Mouse (Mus musculus): ENCODE data around the gene Anks1. TPM values are rescaled to one million over a fixed set of nuclear protein-coding genes. Genes with fewer than 3 reads are reported as not detected.

The Anks1 gene
- polyA plus RNA-seq (2014; fragmentation: Nextera tagmentation; extraction: Ambion mirVana), result 35.5 and 43.6 TPM in 2 replicates

DNA sequence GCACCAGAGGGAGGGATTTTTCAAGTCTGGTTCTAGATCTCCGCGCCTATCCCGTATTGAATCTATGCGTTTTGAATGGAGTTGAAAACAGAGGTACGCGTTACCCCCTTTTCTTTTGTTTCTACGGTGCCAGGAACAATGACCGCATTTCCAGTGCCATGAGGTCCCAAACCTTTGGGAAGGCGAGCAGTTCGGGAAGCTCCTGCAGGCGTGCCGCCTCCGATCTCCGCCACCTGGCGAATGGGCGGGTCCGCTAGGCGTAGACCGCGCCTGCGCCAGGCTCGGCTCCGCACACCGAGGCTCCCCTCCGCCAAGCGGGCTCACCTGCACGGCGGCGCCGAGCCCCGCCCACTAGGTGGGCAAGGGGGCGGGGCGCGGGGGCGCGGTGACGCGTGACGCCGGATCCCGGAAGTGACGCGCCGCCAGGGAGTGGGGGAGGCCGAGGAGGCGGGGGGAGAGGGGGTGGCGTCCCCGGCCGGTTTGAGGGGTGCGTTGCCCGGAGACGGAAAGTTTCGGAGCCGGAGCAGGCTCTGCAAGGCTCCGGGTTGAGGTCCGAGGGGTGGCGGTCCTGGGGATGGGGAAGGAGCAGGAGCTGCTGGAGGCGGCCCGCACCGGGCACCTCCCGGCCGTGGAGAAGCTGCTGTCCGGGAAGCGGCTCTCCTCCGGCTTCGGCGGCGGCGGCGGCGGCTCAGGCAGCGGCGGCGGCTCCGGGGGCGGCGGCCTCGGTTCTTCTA lies at the start of gene Anks1:
Gene Anks1 (plus strand): TSS at position 419 of the 734 bp plus-strand sequence.
- peak within 1 kb of the TSS; percentile 74 for H3K4me3 ChIP-seq (ENCODE audit: low read depth, low read length)
- no peaks in the 10 kb centered on the region for H3K27me3 ChIP-seq (ENCODE audit: control insufficient read depth, insufficient read depth, low read length)
- H3K4me2 ChIP-seq (replicated peaks; ENCODE audit: low read depth, low read length), result peak within 1 kb of the TSS; percentile 91
- under 1% methylated on average over 62 of the region's 78 CpGs for WGBS
- peak within 1 kb of the TSS; percentile 89 for H3K9ac ChIP-seq (ENCODE audit: low read depth, low read length)
- H3K36me3 ChIP-seq (ENCODE audit: control insufficient read depth, insufficient read depth, low read length), result peaks cover 6% of the 10 kb centered on the region; the same call in 1 of the 2 replicates
- no peaks in the 10 kb centered on the region; the same call in 1 of the 2 replicates for H3K4me1 ChIP-seq (replicated peaks; ENCODE audit: control insufficient read depth, insufficient read depth, low read length)
- peak; percentile 81 for ATAC-seq (ENCODE audit: low FRiP score)
- no peaks in the 10 kb centered on the region for H3K9me3 ChIP-seq (ENCODE audit: control insufficient read depth, low read length)
- peak; percentile 91 for DNase-seq (ENCODE audit: low spot score)
- H3K27ac ChIP-seq (ENCODE audit: low read depth, low read length), result peak within 1 kb of the TSS; percentile 62

- 80% methylated on average over 2 of the region's 2 CpGs for WGBS
- ATAC-seq (ENCODE audit: low FRiP score), result no peak
Measured at GRCm38 (mm10) chr17:27865461-27865860, 43.6 kb upstream of the Anks1 start.

GRCm38 (mm10) chr17:27866737-27867136 lies 42.4 kb upstream of the Anks1 start:
- H3K9ac ChIP-seq (ENCODE audit: low read depth, low read length), result no peak overlapping the region
- H3K4me2 ChIP-seq (replicated peaks; ENCODE audit: low read depth, low read length), result no peak overlapping the region
- no peak overlapping the region for H3K27ac ChIP-seq (ENCODE audit: low read depth, low read length)
- no peaks in the 10 kb centered on the region for H3K27me3 ChIP-seq (ENCODE audit: control insufficient read depth, insufficient read depth, low read length)
- no peaks in the 10 kb centered on the region for H3K9me3 ChIP-seq (ENCODE audit: control insufficient read depth, low read length)
- H3K4me1 ChIP-seq (replicated peaks; ENCODE audit: control insufficient read depth, insufficient read depth, low read length), result no peaks in the 10 kb centered on the region
- DNase-seq (ENCODE audit: low spot score) (no peak), ATAC-seq (ENCODE audit: low FRiP score) (no peak)
- WGBS, result 95% methylated on average over 4 of the region's 4 CpGs
- no peak overlapping the region for H3K4me3 ChIP-seq (ENCODE audit: low read depth, low read length)
- H3K36me3 ChIP-seq (ENCODE audit: control insufficient read depth, insufficient read depth, low read length), result no peaks in the 10 kb centered on the region

More at GRCm38 (mm10) chr17:27865461-27865860, 43.6 kb upstream of the Anks1 start:
- no peak overlapping the region for H3K4me3 ChIP-seq (ENCODE audit: low read depth, low read length)
- no peak overlapping the region for H3K27ac ChIP-seq (ENCODE audit: low read depth, low read length)
- H3K9ac ChIP-seq (ENCODE audit: low read depth, low read length), result no peak overlapping the region
- no peak for DNase-seq (ENCODE audit: low spot score)
- no peaks in the 10 kb centered on the region for H3K9me3 ChIP-seq (ENCODE audit: control insufficient read depth, low read length)
- H3K36me3 ChIP-seq (ENCODE audit: control insufficient read depth, insufficient read depth, low read length), result no peaks in the 10 kb centered on the region
- no peaks in the 10 kb centered on the region for H3K4me1 ChIP-seq (replicated peaks; ENCODE audit: control insufficient read depth, insufficient read depth, low read length)
- no peak overlapping the region for H3K4me2 ChIP-seq (replicated peaks; ENCODE audit: low read depth, low read length)
- H3K27me3 ChIP-seq (ENCODE audit: control insufficient read depth, insufficient read depth, low read length), result no peaks in the 10 kb centered on the region

GRCm38 (mm10) chr17:27871851-27872250 lies 37.3 kb upstream of the Anks1 start:
- DNase-seq (ENCODE audit: low spot score) (no peak), ATAC-seq (ENCODE audit: low FRiP score) (no peak)
- Histone ChIP-seq H3K4me1 (replicated peaks; ENCODE audit: control insufficient read depth, insufficient read depth, low read length) (no peaks in the 10 kb centered on the region), H3K9ac (ENCODE audit: low read depth, low read length) (no peak overlapping the region), H3K27me3 (ENCODE audit: control insufficient read depth, insufficient read depth, low read length) (no peaks in the 10 kb centered on the region), H3K4me2 (replicated peaks; ENCODE audit: low read depth, low read length) (no peak overlapping the region), H3K9me3 (ENCODE audit: control insufficient read depth, low read length) (no peaks in the 10 kb centered on the region), H3K36me3 (ENCODE audit: control insufficient read depth, insufficient read depth, low read length) (no peaks in the 10 kb centered on the region), H3K4me3 (ENCODE audit: low read depth, low read length) (no peak overlapping the region), H3K27ac (ENCODE audit: low read depth, low read length) (no peak overlapping the region)
- WGBS, result 89% methylated on average over 3 of the region's 3 CpGs

GRCm38 (mm10) chr17:27873583-27873982 lies 35.5 kb upstream of the Anks1 start:
- H3K27me3 ChIP-seq (ENCODE audit: control insufficient read depth, insufficient read depth, low read length), result no peaks in the 10 kb centered on the region

GRCm38 (mm10) chr17:27874510-27874909 lies 34.6 kb upstream of the Anks1 start:
- 77% methylated on average over 5 of the region's 5 CpGs for WGBS
- H3K4me3 ChIP-seq (ENCODE audit: low read depth, low read length), result no peak overlapping the region
- no peak overlapping the region for H3K9ac ChIP-seq (ENCODE audit: low read depth, low read length)
- no peak for DNase-seq (ENCODE audit: low spot score)
- H3K27me3 ChIP-seq (ENCODE audit: control insufficient read depth, insufficient read depth, low read length), result no peaks in the 10 kb centered on the region
- no peak overlapping the region for H3K27ac ChIP-seq (ENCODE audit: low read depth, low read length)
- H3K36me3 ChIP-seq (ENCODE audit: control insufficient read depth, insufficient read depth, low read length), result no peaks in the 10 kb centered on the region
- H3K9me3 ChIP-seq (ENCODE audit: control insufficient read depth, low read length), result no peaks in the 10 kb centered on the region
- ATAC-seq (ENCODE audit: low FRiP score), result no peak
- H3K4me1 ChIP-seq (replicated peaks; ENCODE audit: control insufficient read depth, insufficient read depth, low read length), result no peaks in the 10 kb centered on the region
- H3K4me2 ChIP-seq (replicated peaks; ENCODE audit: low read depth, low read length), result no peak overlapping the region

More at GRCm38 (mm10) chr17:27873583-27873982, 35.5 kb upstream of the Anks1 start:
- Histone ChIP-seq H3K9me3 (ENCODE audit: control insufficient read depth, low read length) (no peaks in the 10 kb centered on the region), H3K4me2 (replicated peaks; ENCODE audit: low read depth, low read length) (no peak overlapping the region), H3K4me1 (replicated peaks; ENCODE audit: control insufficient read depth, insufficient read depth, low read length) (no peaks in the 10 kb centered on the region), H3K36me3 (ENCODE audit: control insufficient read depth, insufficient read depth, low read length) (no peaks in the 10 kb centered on the region), H3K4me3 (ENCODE audit: low read depth, low read length) (no peak overlapping the region), H3K9ac (ENCODE audit: low read depth, low read length) (no peak overlapping the region), H3K27ac (ENCODE audit: low read depth, low read length) (no peak overlapping the region)
- DNase-seq (ENCODE audit: low spot score) (no peak), ATAC-seq (ENCODE audit: low FRiP score) (no peak)
- 74% methylated on average over 3 of the region's 3 CpGs for WGBS

DNA sequence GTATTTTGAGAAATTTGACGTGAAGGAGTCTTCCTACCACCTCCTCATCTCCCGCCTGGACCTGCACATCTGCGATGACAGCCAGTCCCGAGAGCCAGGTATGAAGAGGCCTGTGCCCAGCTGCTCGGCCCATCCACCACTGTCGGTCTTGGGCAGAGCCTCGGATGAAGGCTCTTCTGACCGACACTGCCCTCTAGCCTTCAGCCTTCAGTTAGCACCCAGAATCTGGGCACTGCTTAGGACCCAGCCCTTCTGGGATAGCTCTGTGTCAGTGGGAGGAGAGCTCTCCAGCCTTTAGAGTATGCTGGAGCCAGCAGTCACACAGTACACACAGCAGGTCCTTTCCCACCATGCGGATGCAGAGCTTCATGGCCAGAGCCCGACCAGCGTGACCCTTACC lies 27.6 kb upstream of the Anks1 start:
- no peaks in the 10 kb centered on the region for H3K27me3 ChIP-seq (ENCODE audit: control insufficient read depth, insufficient read depth, low read length)
- 0 out of 2 replicates have a peak, but pooled peaks cover 8% of the 10 kb centered on the region for H3K36me3 ChIP-seq (ENCODE audit: control insufficient read depth, insufficient read depth, low read length)
- peak; percentile 27 for DNase-seq (ENCODE audit: low spot score)
- WGBS, result 68% methylated on average over 11 of the region's 11 CpGs
- no peak overlapping the region for H3K4me2 ChIP-seq (replicated peaks; ENCODE audit: low read depth, low read length)
- H3K27ac ChIP-seq (ENCODE audit: low read depth, low read length), result no peak overlapping the region
- no peak overlapping the region for H3K4me3 ChIP-seq (ENCODE audit: low read depth, low read length)
- H3K9ac ChIP-seq (ENCODE audit: low read depth, low read length), result no peak overlapping the region
- no peak for ATAC-seq (ENCODE audit: low FRiP score)
- H3K4me1 ChIP-seq (replicated peaks; ENCODE audit: control insufficient read depth, insufficient read depth, low read length), result no peaks in the 10 kb centered on the region
- H3K9me3 ChIP-seq (ENCODE audit: control insufficient read depth, low read length), result no peaks in the 10 kb centered on the region

DNA sequence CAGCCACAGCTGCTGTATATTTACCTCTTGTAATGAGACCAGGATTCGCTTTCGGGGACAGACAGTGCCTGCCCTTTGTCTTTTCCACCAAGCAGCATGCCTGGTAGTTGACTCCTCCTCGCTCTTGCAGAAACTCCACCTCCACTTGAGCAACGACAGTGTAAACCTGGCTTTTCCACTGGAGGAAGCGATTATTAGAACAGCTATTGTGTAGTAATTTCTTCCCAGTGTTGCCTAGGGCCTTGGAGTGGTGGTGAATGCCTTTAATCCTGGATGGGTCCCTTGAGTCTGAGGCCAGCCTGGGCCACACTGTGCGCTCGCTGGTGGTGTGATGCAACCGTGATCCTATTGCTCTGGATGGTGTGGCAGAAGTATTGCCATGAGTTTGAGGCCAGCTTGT lies 26.0 kb upstream of the Anks1 start:
- no peaks in the 10 kb centered on the region for H3K27me3 ChIP-seq (ENCODE audit: control insufficient read depth, insufficient read depth, low read length)
- H3K36me3 ChIP-seq (ENCODE audit: control insufficient read depth, insufficient read depth, low read length), result 0 out of 2 replicates have a peak, but pooled peaks cover 8% of the 10 kb centered on the region
- WGBS, result 93% methylated on average over 8 of the region's 8 CpGs
- no peak overlapping the region for H3K4me2 ChIP-seq (replicated peaks; ENCODE audit: low read depth, low read length)
- no peak overlapping the region for H3K27ac ChIP-seq (ENCODE audit: low read depth, low read length)
- no peaks in the 10 kb centered on the region for H3K4me1 ChIP-seq (replicated peaks; ENCODE audit: control insufficient read depth, insufficient read depth, low read length)
- no peak overlapping the region for H3K4me3 ChIP-seq (ENCODE audit: low read depth, low read length)
- DNase-seq (ENCODE audit: low spot score) (no peak), ATAC-seq (ENCODE audit: low FRiP score) (no peak)
- no peak overlapping the region for H3K9ac ChIP-seq (ENCODE audit: low read depth, low read length)
- H3K9me3 ChIP-seq (ENCODE audit: control insufficient read depth, low read length), result no peaks in the 10 kb centered on the region

DNA sequence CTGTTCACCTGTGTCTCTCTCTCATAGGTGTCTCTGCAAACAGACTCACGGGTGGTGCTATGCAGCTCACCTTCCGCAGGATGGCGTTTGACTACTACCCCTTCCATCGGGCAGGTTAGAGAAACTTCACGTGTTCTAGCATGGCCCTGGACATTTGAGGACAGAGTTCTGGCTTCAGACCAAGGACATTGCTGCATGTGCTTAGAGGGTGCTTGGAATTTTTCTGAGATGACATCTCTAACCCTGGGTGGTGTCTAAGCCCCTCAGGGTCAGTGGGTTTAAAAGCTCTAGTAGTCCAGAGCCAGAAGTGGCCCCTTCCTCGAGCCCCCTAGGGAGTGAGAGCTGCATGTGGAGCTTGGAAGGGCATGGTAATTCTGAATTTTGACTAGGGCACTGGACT lies 25.1 kb upstream of the Anks1 start:
- Histone ChIP-seq H3K27ac (ENCODE audit: low read depth, low read length) (no peak overlapping the region), H3K4me1 (replicated peaks; ENCODE audit: control insufficient read depth, insufficient read depth, low read length) (no peaks in the 10 kb centered on the region), H3K9me3 (ENCODE audit: control insufficient read depth, low read length) (no peaks in the 10 kb centered on the region), H3K9ac (ENCODE audit: low read depth, low read length) (no peak overlapping the region), H3K4me2 (replicated peaks; ENCODE audit: low read depth, low read length) (no peak overlapping the region), H3K27me3 (ENCODE audit: control insufficient read depth, insufficient read depth, low read length) (no peaks in the 10 kb centered on the region), H3K4me3 (ENCODE audit: low read depth, low read length) (no peak overlapping the region), H3K36me3 (ENCODE audit: control insufficient read depth, insufficient read depth, low read length) (0 out of 2 replicates have a peak, but pooled peaks cover 8% of the 10 kb centered on the region)
- DNase-seq (ENCODE audit: low spot score) (no peak), ATAC-seq (ENCODE audit: low FRiP score) (no peak)
- WGBS, result 94% methylated on average over 6 of the region's 6 CpGs
